In the genomic region with DNA sequence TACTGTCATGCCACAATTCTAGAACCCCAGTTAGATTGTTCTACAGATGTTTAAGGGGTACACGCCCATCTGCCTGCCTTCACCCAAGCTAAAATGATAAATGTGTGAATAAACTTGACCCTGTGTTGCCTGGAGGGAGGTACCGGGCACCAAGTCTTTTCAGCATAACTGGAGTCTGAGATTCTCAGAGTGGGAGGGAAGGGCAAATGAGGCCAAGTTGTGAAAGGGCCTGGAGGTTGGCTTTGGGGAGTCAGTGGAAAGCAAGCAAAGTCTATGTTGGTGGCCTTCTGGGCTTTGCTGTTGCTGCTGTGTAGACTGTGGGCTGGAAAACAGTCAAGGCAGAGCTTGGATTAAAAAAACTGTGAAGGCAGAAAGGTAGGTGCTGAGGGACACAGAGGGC, we compare ENCODE assay signal across 17 mouse cellular contexts. TPM values are rescaled to one million over a fixed set of nuclear protein-coding genes. Genes with fewer than 3 reads are reported as not detected.
DNase-seq lines count a peak whose midpoint lies in the region; ATAC-seq lines count a peak whose summit lies in the region.
"Had no signal": no experiment of that assay in that cellular context is flagged by ENCODE, and none has a peak within 500 bp of the region (broad histone marks: within the 10 kb centered on the region; RNA-seq: fewer than 3 reads in every experiment).

No protein-coding gene starts in this region.

- DNase-seq in heart, adult 18-20 months = peak; percentile 30 to 38
- no peak for DNase-seq in heart, postnatal 14 days
- DNase-seq in kidney, adult 9 months = no peak
- peak; percentile 58 for DNase-seq in adipocyte (ENCODE audit: low spot score)
- no peak for DNase-seq in embryonic facial prominence, embryonic 14.5 days (ENCODE audit: low spot score)
- no peak for DNase-seq in retina, embryonic 14.5 days (ENCODE audit: low spot score)
- DNase-seq: cerebellum, adult 9-11 months; embryo, embryonic 11 days; layer of hippocampus, postnatal 36 days; right cerebral cortex, postnatal 14 days had no signal

- no peak overlapping the region for H3K4me3 ChIP-seq in kidney, embryonic 16.5 days (ENCODE audit: low read length)
- no peak overlapping the region for H3K4me3 ChIP-seq in embryonic facial prominence, embryonic 14.5 days (ENCODE audit: low read depth, low read length)
- H3K4me3 ChIP-seq: erythroblast, embryonic 14.5 days; forebrain, embryonic 15.5 days had no signal

- H3K27ac ChIP-seq in kidney, embryonic 16.5 days (ENCODE audit: low read length) = peak overlapping the region; percentile 68
- 0 out of 2 replicates have a peak overlapping the region, but pooled peaks have one; percentile 36 for H3K27ac ChIP-seq in embryonic facial prominence, embryonic 14.5 days (replicated peaks; ENCODE audit: low read depth, low read length)
- H3K27ac ChIP-seq: forebrain, embryonic 15.5 days; hindbrain, embryonic 14.5 days; liver, embryonic 14.5 days had no signal

- intact Hi-C loops in heart, postnatal 14 days (cut with DNase I) = loop anchor here (2.0 to 5.0 kb wide), 2 partner anchors 45 to 329 kb away; no protein-coding TSS in a partner anchor

- H3K27me3 ChIP-seq in kidney, embryonic 16.5 days (ENCODE audit: insufficient read depth, low read length) = no peaks in the 10 kb centered on the region
- no peaks in the 10 kb centered on the region for H3K27me3 ChIP-seq in embryonic facial prominence, embryonic 14.5 days (replicated peaks; ENCODE audit: control insufficient read depth, insufficient read depth, low read length)
- H3K27me3 ChIP-seq: forebrain, embryonic 15.5 days had no signal

- H3K9me3 ChIP-seq in kidney, embryonic 16.5 days (ENCODE audit: low read length) = no peaks in the 10 kb centered on the region
- no peaks in the 10 kb centered on the region for H3K9me3 ChIP-seq in embryonic facial prominence, embryonic 14.5 days (ENCODE audit: control insufficient read depth, low read length)
- H3K9me3 ChIP-seq: forebrain, embryonic 15.5 days had no signal

- ATAC-seq in kidney, embryonic 16.5 days (ENCODE audit: low FRiP score, low TSS enrichment) = peak; percentile 7; the same call in 1 of the 2 replicates
- ATAC-seq in embryonic facial prominence, embryonic 14.5 days (ENCODE audit: low read depth) = no peak
- ATAC-seq: forebrain, embryonic 15.5 days; intestine, embryonic 16.5 days; midbrain, embryonic 16.5 days had no signal

- 41% methylated on average over 2 of the region's 2 CpGs for WGBS in kidney, embryonic 16.5 days
- 79% methylated on average over 2 of the region's 2 CpGs for WGBS in embryonic facial prominence, embryonic 14.5 days

- H3K4me2 ChIP-seq in kidney, embryonic 16.5 days (replicated peaks; ENCODE audit: low read depth, low read length) = no peak overlapping the region
- H3K4me2 ChIP-seq in embryonic facial prominence, embryonic 14.5 days (ENCODE audit: low read depth, low read length) = no peak overlapping the region
- H3K4me2 ChIP-seq: forebrain, embryonic 15.5 days; hindbrain, embryonic 14.5 days had no signal

- peaks cover 7% of the 10 kb centered on the region; the same call in 1 of the 2 replicates for H3K36me3 ChIP-seq in kidney, embryonic 16.5 days (ENCODE audit: insufficient read depth, low read length)
- no peaks in the 10 kb centered on the region for H3K36me3 ChIP-seq in embryonic facial prominence, embryonic 14.5 days (ENCODE audit: control insufficient read depth, insufficient read depth, low read length)
- H3K36me3 ChIP-seq: forebrain, embryonic 15.5 days had no signal

- H3K4me1 ChIP-seq in kidney, embryonic 16.5 days (ENCODE audit: insufficient read depth, low read length) = peaks cover 44% of the 10 kb centered on the region
- H3K4me1 ChIP-seq in embryonic facial prominence, embryonic 14.5 days (ENCODE audit: control insufficient read depth, insufficient read depth, low read length) = no peaks in the 10 kb centered on the region

- peak overlapping the region; percentile 35; the same call in 1 of the 2 replicates for H3K9ac ChIP-seq in kidney, embryonic 16.5 days (replicated peaks; ENCODE audit: low read length)
- H3K9ac ChIP-seq in embryonic facial prominence, embryonic 14.5 days (ENCODE audit: low read depth, low read length) = no peak overlapping the region
- H3K9ac ChIP-seq: forebrain, embryonic 15.5 days; hindbrain, embryonic 14.5 days; liver, embryonic 14.5 days had no signal

RNA-seq across cellular contexts. Expression of a gene that starts 13.6 kb away (rescaled TPM):
- total RNA-seq in heart, adult 18-20 months (2021) = 10 to 100 TPM; 32.2 to 34.5 TPM
- total RNA-seq in heart, postnatal 14 days (2021) = 10 to 100 TPM; 51.5 to 53.5 TPM
- 28.1 and 31.0 TPM in 2 replicates for polyA plus RNA-seq in kidney, embryonic 16.5 days (2015; fragmentation: Nextera tagmentation; extraction: Ambion mirVana)
- 20.2 and 21.8 TPM in 2 replicates for polyA plus RNA-seq in embryonic facial prominence, embryonic 14.5 days (2014; fragmentation: Nextera tagmentation; extraction: Ambion mirVana)
- polyA plus RNA-seq: erythroblast, embryonic 14.5 days had no signal

RNA-seq across cellular contexts. Expression of a gene that starts 13.7 kb away (rescaled TPM):
- 10 to 100 TPM; 34.9 to 39.4 TPM for total RNA-seq in heart, adult 18-20 months (2021)
- total RNA-seq in heart, postnatal 14 days (2021) = 10 to 100 TPM; 49.4 to 51.3 TPM
- polyA plus RNA-seq in kidney, embryonic 16.5 days (2015; fragmentation: Nextera tagmentation; extraction: Ambion mirVana) = 37.6 and 39.9 TPM in 2 replicates
- polyA plus RNA-seq in embryonic facial prominence, embryonic 14.5 days (2014; fragmentation: Nextera tagmentation; extraction: Ambion mirVana) = 18.8 and 21.4 TPM in 2 replicates

Comparison
In these comparisons a context has a peak if more than half of its experiments do, and no peak if none do; other contexts are left out.
1. DNase-seq: peak in heart, adult 18-20 months (2 of 2) and adipocyte (single experiment); none in heart, postnatal 14 days (0 of 2), kidney, adult 9 months (single experiment), embryonic facial prominence, embryonic 14.5 days (single experiment) and retina, embryonic 14.5 days (single experiment).